Mouse (Mus musculus) midbrain, embryonic 15.5 days (tissue): ENCODE measurements around the gene Tbx21. TPM values are rescaled to one million over a fixed set of nuclear protein-coding genes. Genes with fewer than 3 reads are reported as not detected.

Source experiments
- ATAC-seq: fragments of 200-750 bp; cut with Nextera tagmentation; replicated peaks from 2 replicates; pipeline ENCODE4 v1.8.0; 2017; ENCODE audit warnings: moderate TSS enrichment
- H3K27ac ChIP-seq: fragments of 300-500 bp; sonication (generic); 2 replicates; pipeline ENCODE4 v1.5.1; 2015; ENCODE audit warnings: mild to moderate bottlenecking, inconsistent platforms
- H3K27me3 ChIP-seq: fragments of 300-500 bp; sonication (generic); replicated peaks from 2 replicates; pipeline ENCODE4 v1.6.1; 2015; ENCODE audit warnings: inconsistent platforms
- H3K36me3 ChIP-seq: fragments of 300-500 bp; sonication (generic); replicated peaks from 2 replicates; pipeline ENCODE4 v1.6.1; 2015; ENCODE audit warnings: inconsistent platforms
- H3K4me1 ChIP-seq: fragments of 300-500 bp; sonication (generic); 2 replicates; pipeline ENCODE4 v1.6.1; 2015; ENCODE audit warnings: inconsistent platforms
- H3K4me2 ChIP-seq: fragments of 300-500 bp; sonication (generic); 2 replicates; pipeline ENCODE4 v1.6.1; 2015; ENCODE audit warnings: inconsistent platforms, mild to moderate bottlenecking, moderate library complexity
- H3K4me3 ChIP-seq: fragments of 300-500 bp; sonication (generic); 2 replicates; pipeline ENCODE4 v1.5.1; 2015; ENCODE audit warnings: mild to moderate bottlenecking, inconsistent platforms
- H3K9ac ChIP-seq: fragments of 300-500 bp; sonication (generic); 2 replicates; pipeline ENCODE4 v1.6.1; 2015; ENCODE audit warnings: mild to moderate bottlenecking, inconsistent platforms
- H3K9me3 ChIP-seq: fragments of 300-500 bp; sonication (generic); 2 replicates; pipeline ENCODE4 v1.6.1; 2016; ENCODE audit warnings: inconsistent platforms
- WGBS: fragments of 180-500 bp; shearing (Covaris S2); methylation state at CpG from one replicate; pipeline ENCODE4 v1.1.7; 2015; ENCODE audit warnings: mixed read lengths; 5-methylcytosine and 5-hydroxymethylcytosine counted together
- polyA plus RNA-seq: library from polyadenylated mRNA; unstranded; fragments of >200 nt; fragmentation: Nextera tagmentation; extraction: Ambion mirVana; gene quantifications from 2 replicates; pipeline ENCODE4 v1.2.1, GENCODE M21; 2015

Tbx21 gene
- polyA plus RNA-seq, 1 experiment from 2014 or later = 0.19 TPM

GRCm38 (mm10) chr11:97103163-97104090 lies 11.7 kb downstream of the Tbx21 start:
- Histone ChIP-seq H3K4me3 (no peak overlapping the region), H3K9ac (no peak overlapping the region), H3K9me3 (no peaks in the 10 kb centered on the region), H3K27me3 (peaks cover 13% of the 10 kb centered on the region), H3K27ac (no peak overlapping the region), H3K36me3 (no peaks in the 10 kb centered on the region), H3K4me2 (no peak overlapping the region), H3K4me1 (no peaks in the 10 kb centered on the region)
- ATAC-seq = no peak
- 94% methylated on average over 10 of the region's 10 CpGs for WGBS

- no peaks in the 10 kb centered on the region for H3K36me3 ChIP-seq
- no peak overlapping the region for H3K9ac ChIP-seq
- H3K9me3 ChIP-seq = no peaks in the 10 kb centered on the region
- no peak overlapping the region for H3K4me2 ChIP-seq
- no peak for ATAC-seq
- no peak overlapping the region for H3K27ac ChIP-seq
- WGBS = 20% methylated on average over 9 of the region's 9 CpGs
- H3K27me3 ChIP-seq = peaks cover 14% of the 10 kb centered on the region
- H3K4me3 ChIP-seq = no peak overlapping the region
- no peaks in the 10 kb centered on the region for H3K4me1 ChIP-seq
Observed at GRCm38 (mm10) chr11:97101722-97102121, 13.4 kb downstream of the Tbx21 start.

- no peaks in the 10 kb centered on the region for H3K9me3 ChIP-seq
- H3K9ac ChIP-seq = no peak overlapping the region
- peaks cover 14% of the 10 kb centered on the region for H3K27me3 ChIP-seq
- no peak overlapping the region for H3K27ac ChIP-seq
- H3K4me2 ChIP-seq = no peak overlapping the region
- 22% methylated on average over 18 of the region's 18 CpGs for WGBS
- no peaks in the 10 kb centered on the region for H3K4me1 ChIP-seq
- no peaks in the 10 kb centered on the region for H3K36me3 ChIP-seq
- no peak for ATAC-seq
- H3K4me3 ChIP-seq = no peak overlapping the region
Observed at GRCm38 (mm10) chr11:97098791-97099190, 16.3 kb downstream of the Tbx21 start.

- no peak overlapping the region for H3K4me3 ChIP-seq
- H3K36me3 ChIP-seq = no peaks in the 10 kb centered on the region
- ATAC-seq = no peak
- H3K4me1 ChIP-seq = no peaks in the 10 kb centered on the region
- H3K9me3 ChIP-seq = no peaks in the 10 kb centered on the region
- peaks cover 8% of the 10 kb centered on the region for H3K27me3 ChIP-seq
- 77% methylated on average over 2 of the region's 2 CpGs for WGBS
- no peak overlapping the region for H3K9ac ChIP-seq
- no peak overlapping the region for H3K27ac ChIP-seq
- no peak overlapping the region for H3K4me2 ChIP-seq
Observed at GRCm38 (mm10) chr11:97094600-97094999, 20.5 kb downstream of the Tbx21 start.

GRCm38 (mm10) chr11:97086365-97086764 lies 28.8 kb downstream of the Tbx21 start:
- ATAC-seq = no peak

GRCm38 (mm10) chr11:97084821-97085505 lies 30.2 kb downstream of the Tbx21 start:
- no peak for ATAC-seq
- Histone ChIP-seq H3K27ac (no peak overlapping the region), H3K4me3 (no peak overlapping the region), H3K9me3 (no peaks in the 10 kb centered on the region), H3K36me3 (no peaks in the 10 kb centered on the region), H3K4me2 (no peak overlapping the region), H3K9ac (no peak overlapping the region), H3K27me3 (no peaks in the 10 kb centered on the region), H3K4me1 (0 out of 2 replicates have a peak, but pooled peaks cover 4% of the 10 kb centered on the region)
- 85% methylated on average over 15 of the region's 15 CpGs for WGBS

More at GRCm38 (mm10) chr11:97086365-97086764, 28.8 kb downstream of the Tbx21 start:
- no peaks in the 10 kb centered on the region for H3K36me3 ChIP-seq
- no peak overlapping the region for H3K9ac ChIP-seq
- no peaks in the 10 kb centered on the region for H3K9me3 ChIP-seq
- H3K27me3 ChIP-seq = no peaks in the 10 kb centered on the region
- WGBS = 74% methylated on average over 6 of the region's 6 CpGs
- H3K4me2 ChIP-seq = no peak overlapping the region
- H3K27ac ChIP-seq = no peak overlapping the region
- H3K4me1 ChIP-seq = 0 out of 2 replicates have a peak, but pooled peaks cover 4% of the 10 kb centered on the region
- H3K4me3 ChIP-seq = no peak overlapping the region

- Histone ChIP-seq H3K4me3 (no peak overlapping the region), H3K4me2 (no peak overlapping the region), H3K27ac (no peak overlapping the region), H3K4me1 (0 out of 2 replicates have a peak, but pooled peaks cover 4% of the 10 kb centered on the region), H3K36me3 (no peaks in the 10 kb centered on the region), H3K9ac (no peak overlapping the region), H3K27me3 (no peaks in the 10 kb centered on the region), H3K9me3 (no peaks in the 10 kb centered on the region)
- WGBS = 40% methylated on average over 22 of the region's 22 CpGs
- ATAC-seq = no peak
Observed at GRCm38 (mm10) chr11:97083401-97084140, 31.6 kb downstream of the Tbx21 start.

GRCm38 (mm10) chr11:97082977-97083376 lies 32.2 kb downstream of the Tbx21 start:
- Histone ChIP-seq H3K27ac (no peak overlapping the region), H3K9ac (no peak overlapping the region), H3K9me3 (no peaks in the 10 kb centered on the region), H3K4me1 (0 out of 2 replicates have a peak, but pooled peaks cover 4% of the 10 kb centered on the region), H3K27me3 (no peaks in the 10 kb centered on the region), H3K4me2 (no peak overlapping the region), H3K36me3 (no peaks in the 10 kb centered on the region), H3K4me3 (no peak overlapping the region)
- ATAC-seq = no peak
- WGBS = 45% methylated on average over 11 of the region's 11 CpGs

GRCm38 (mm10) chr11:97080291-97080690 lies 34.8 kb downstream of the Tbx21 start:
- Histone ChIP-seq H3K9ac (no peak overlapping the region), H3K27me3 (no peaks in the 10 kb centered on the region), H3K9me3 (no peaks in the 10 kb centered on the region), H3K27ac (no peak overlapping the region), H3K4me3 (no peak overlapping the region), H3K4me2 (no peak overlapping the region), H3K36me3 (no peaks in the 10 kb centered on the region), H3K4me1 (0 out of 2 replicates have a peak, but pooled peaks cover 4% of the 10 kb centered on the region)
- 11% methylated on average over 9 of the region's 9 CpGs for WGBS
- no peak for ATAC-seq

- ATAC-seq = no peak
- no peaks in the 10 kb centered on the region for H3K9me3 ChIP-seq
- no peak overlapping the region for H3K4me2 ChIP-seq
- H3K9ac ChIP-seq = no peak overlapping the region
- H3K27me3 ChIP-seq = no peaks in the 10 kb centered on the region
- no peaks in the 10 kb centered on the region for H3K36me3 ChIP-seq
- 59% methylated on average over 4 of the region's 4 CpGs for WGBS
- no peak overlapping the region for H3K4me3 ChIP-seq
- no peak overlapping the region for H3K27ac ChIP-seq
- H3K4me1 ChIP-seq = 0 out of 2 replicates have a peak, but pooled peaks cover 3% of the 10 kb centered on the region
Observed at GRCm38 (mm10) chr11:97078751-97079150, 36.4 kb downstream of the Tbx21 start.

GRCm38 (mm10) chr11:97074235-97074634 lies 40.9 kb downstream of the Tbx21 start:
- 74% methylated on average over 8 of the region's 8 CpGs for whole genome bisulfite sequencing
- no peak overlapping the region for H3K27ac ChIP-seq
- H3K36me3 ChIP-seq = no peaks in the 10 kb centered on the region
- no peak for ATAC-seq
- H3K4me2 ChIP-seq = no peak overlapping the region
- no peaks in the 10 kb centered on the region for H3K27me3 ChIP-seq
- no peaks in the 10 kb centered on the region for H3K9me3 ChIP-seq
- H3K4me1 ChIP-seq = no peaks in the 10 kb centered on the region
- H3K9ac ChIP-seq = no peak overlapping the region
- H3K4me3 ChIP-seq = no peak overlapping the region

- Histone ChIP-seq H3K9ac (no peak overlapping the region), H3K9me3 (no peaks in the 10 kb centered on the region), H3K4me1 (no peaks in the 10 kb centered on the region), H3K4me2 (no peak overlapping the region), H3K36me3 (0 out of 2 replicates have a peak, but pooled peaks cover 4% of the 10 kb centered on the region), H3K4me3 (no peak overlapping the region), H3K27me3 (no peaks in the 10 kb centered on the region), H3K27ac (no peak overlapping the region)
- WGBS = 32% methylated on average over 3 of the region's 3 CpGs
- peak; percentile 45; the same call in 1 of the 2 replicates for ATAC-seq
Observed at GRCm38 (mm10) chr11:97072533-97072932, 42.6 kb downstream of the Tbx21 start.
